Mouse (Mus musculus) WW6 (cell line): ENCODE results near the gene Vmn2r85.
A peak's percentile ranks its signal among the peaks of the same experiment; 100 is the strongest.
"Not testable (repeated sequence)": the region's sequence is repeated elsewhere in the genome, so short reads cannot be mapped to it uniquely, and the experiment has no call there.

Experiments
- DNase-seq: peaks from one replicate; pipeline ENCODE4 v3.0.0-alpha.2; 2013; ENCODE audit warnings: low read depth, low spot score

The Vmn2r85 gene

GRCm38 (mm10) chr10:130429603-130430002 lies at the start of gene Vmn2r85:
Vmn2r85 (minus strand) TSS chr10:130429703.
- DNase-seq, result not testable (repeated sequence)

DNA sequence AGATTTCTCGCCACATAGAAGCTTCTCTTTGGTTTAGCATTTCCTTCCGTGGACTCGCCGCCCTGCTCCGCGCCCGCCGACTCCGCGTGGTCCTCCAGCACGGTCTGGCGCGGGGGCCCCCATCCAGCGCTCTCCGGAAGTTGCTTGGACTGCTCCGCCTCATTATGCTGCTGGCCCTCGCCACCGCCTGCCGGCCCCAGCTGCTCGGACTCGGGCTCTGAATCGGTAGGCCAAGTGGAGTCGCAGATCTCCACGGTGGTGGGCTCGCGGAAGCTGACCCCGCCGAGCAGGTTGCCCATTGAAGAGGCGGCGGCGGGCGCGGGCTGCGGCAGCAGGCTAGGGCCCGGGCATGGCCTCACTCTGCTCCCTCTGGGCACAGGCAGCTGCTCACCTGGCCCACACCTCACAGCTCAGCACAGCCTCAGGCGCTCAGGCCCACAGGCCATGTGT lies 40.8 kb upstream of the Vmn2r85 start:
- DNase-seq, result peak; percentile 4

DNA sequence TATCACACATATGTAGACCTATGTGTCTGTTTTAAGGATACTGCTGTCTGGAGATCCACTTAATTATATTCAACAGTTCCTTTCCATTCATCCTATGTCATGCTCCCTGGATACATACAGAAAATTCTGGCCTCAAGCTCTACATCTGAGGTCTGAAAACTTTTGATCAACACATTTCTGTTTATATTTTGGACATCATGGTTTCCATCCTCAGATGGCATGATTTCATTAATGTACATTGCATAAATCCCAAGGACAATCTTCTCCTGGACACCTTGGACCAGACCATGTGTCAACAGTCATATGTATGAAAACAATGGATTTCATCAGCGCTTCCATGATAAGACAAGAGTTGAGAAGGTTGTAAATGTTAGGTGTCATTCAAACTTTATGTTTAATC lies 26.4 kb upstream of the Vmn2r85 start, which contains the start of gene Vmn2r86:
Gene Vmn2r86, minus strand, starts transcription at position 101 of the 400 bp plus-strand sequence.
- DNase-seq, result not testable (repeated sequence)

GRCm38 (mm10) chr10:130444776-130445175 lies 15.3 kb upstream of the Vmn2r85 start:
- no peak for DNase-seq

DNA sequence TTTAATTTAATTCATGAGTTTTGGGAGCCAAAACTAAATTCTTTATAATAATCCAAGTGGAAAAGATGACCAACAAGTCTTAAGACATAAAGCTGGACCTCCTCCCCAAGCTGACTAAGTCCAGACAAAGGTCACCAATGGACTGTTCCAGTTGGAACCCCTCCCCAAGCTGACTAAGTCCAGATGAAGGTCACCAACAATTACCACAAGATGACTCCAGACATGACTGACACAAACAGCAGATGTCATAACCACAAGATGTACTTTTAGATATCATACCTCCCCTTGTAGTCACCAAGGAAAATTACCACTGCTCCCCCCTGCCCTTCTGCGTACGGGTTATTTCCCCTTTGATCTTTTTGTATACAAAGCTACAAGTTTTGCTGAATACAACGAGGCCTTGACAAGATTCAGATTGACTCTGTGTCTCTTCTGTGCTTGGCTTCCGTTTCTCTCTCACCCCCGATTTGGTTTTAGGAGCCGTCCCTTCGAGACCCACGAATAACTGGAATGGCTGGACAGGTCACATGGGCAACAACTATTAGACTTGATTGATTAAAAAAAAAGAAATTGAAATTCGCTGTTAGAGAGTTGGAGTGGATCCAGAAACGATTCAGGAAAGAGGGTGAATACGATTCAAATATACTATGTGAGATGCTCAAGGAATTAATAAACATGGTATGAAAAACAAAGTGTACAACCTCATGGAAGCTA lies 4.8 kb upstream of the Vmn2r85 start:
- DNase-seq, result not testable (repeated sequence)

GRCm38 (mm10) chr10:130422368-130422767 lies 7.1 kb downstream of the Vmn2r85 start:
- DNase-seq, result not testable (repeated sequence)

DNA sequence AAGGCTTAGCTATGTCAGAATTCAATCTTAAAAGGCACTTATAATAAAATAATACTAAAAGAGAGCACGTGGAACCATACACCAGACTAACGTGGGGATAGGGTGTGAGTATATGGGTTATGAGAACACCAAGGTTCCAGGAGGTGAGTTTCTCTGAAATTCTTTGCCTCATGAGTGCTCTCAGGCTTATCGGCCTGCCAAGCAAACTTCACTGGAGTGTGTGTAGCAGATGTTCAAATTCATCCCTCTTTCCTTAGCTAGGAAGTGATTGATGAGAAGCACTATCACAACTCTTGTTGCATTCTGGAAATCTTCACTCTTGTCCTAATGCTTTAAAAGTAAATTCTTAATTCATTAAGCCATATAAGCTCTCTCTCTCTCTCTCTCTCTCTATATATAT lies 9.1 kb downstream of the Vmn2r85 start:
- DNase-seq, result no peak

GRCm38 (mm10) chr10:130419954-130420353 lies 9.5 kb downstream of the Vmn2r85 start:
- DNase-seq, result not testable (repeated sequence)

- DNase-seq, result not testable (repeated sequence)
Observed at GRCm38 (mm10) chr10:130416352-130416751, 13.2 kb downstream of the Vmn2r85 start.

GRCm38 (mm10) chr10:130412167-130412698 lies 17.3 kb downstream of the Vmn2r85 start:
- not testable (repeated sequence) for DNase-seq

- DNase-seq, result no peak
Observed at GRCm38 (mm10) chr10:130394232-130394631, 35.3 kb downstream of the Vmn2r85 start, which contains the start of gene Vmn2r84. Vmn2r84 (minus strand) TSS chr10:130394332.

- DNase-seq, result no peak
Observed at GRCm38 (mm10) chr10:130375145-130375544, 54.4 kb downstream of the Vmn2r85 start.

DNA sequence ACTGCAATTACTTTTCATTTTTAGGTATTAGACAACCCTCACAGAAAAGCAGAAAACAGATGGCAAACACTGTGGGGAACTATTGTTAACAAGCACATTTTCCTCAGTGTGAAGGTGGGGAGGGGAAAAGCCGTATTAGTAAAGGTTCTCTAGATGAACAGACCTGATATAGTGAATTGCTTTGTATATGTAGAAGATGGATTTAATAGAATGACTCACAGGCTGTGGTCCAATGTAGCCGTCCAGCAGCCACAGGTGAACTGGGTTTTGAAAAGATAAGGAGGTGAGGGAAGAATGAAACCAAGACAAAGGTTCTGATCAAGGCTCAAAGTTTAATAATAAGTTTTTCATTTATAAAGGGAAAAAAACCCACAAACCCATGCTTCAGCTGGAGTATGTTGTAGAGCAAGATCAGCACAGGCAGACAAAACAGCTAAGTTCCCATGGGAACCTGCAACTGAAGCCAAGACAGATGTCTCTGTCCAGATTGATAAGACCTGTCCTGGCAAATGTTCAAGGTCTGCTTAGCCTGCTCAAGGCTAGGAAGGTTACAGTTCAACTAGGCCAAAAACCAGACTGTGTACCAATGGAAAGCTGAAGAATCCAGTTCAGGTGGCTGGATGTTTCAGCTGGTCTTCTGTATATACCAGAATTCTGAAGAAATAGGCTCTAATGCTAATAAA lies 56.9 kb downstream of the Vmn2r85 start:
- no peak for DNase-seq

DNA sequence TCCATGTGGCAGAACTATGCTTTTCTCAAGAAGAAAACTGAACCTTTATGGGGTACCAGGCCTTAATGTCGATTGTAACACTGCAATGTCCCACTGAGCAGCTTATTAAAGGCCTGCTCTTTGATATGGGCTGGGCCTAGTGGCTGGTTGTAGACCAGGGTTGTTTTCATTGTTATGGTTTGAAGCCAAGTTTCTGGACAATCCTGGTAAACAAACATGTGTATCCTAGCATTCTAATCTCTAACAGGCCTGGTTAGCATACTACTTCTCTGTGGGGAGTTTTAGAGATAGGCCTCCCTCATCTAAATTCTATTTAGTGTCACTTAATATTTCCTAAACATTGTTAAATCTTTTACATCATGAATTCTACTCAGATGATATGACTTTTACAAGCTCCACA lies 57.9 kb downstream of the Vmn2r85 start:
- DNase-seq, result no peak

- no peak for DNase-seq
Observed at GRCm38 (mm10) chr10:130370005-130370682, 59.4 kb downstream of the Vmn2r85 start.

DNA sequence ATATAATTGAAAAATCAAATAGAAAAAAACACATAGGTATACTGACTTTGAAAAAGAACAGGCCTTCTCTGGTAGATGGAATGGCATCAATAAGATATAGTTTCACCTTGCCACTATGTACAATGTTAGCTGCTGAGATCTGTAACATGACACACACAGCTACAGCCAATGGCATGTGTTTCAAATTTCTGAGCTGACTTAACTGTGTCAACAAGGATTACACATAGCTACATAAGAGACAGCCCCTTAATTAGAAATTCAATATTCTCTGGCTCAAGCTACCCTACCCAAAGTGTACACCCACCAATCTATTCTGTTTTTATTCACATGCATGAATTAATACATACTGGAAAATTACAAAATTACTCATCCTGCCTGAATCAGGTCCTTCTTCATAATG lies 61.1 kb downstream of the Vmn2r85 start:
- no peak for DNase-seq

DNA sequence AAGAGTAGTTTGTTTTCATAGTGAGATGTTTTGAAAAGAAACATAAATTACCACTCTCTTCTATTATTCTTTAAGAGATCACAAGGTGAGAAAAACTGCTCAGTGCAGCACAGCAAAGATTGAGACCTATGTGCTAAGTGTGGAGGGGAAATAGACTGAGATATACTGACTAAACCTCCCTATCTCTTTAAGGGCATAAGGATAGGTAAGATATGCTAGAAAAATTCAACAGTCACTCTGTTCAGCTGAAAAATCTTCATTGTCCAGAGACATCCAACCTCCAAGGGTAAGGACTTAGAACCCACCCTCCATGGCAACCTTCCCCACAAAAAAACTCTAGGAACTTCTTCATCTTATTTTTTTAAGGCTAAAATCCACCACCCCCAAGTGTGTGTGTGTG lies 64.7 kb downstream of the Vmn2r85 start:
- DNase-seq, result no peak
